Mouse (Mus musculus) testis, adult 2 months (tissue): ENCODE results near the gene Mdfic. TPM values are rescaled to one million over a fixed set of nuclear protein-coding genes. Genes with fewer than 3 reads are reported as not detected.
"Not testable (repeated sequence)": the region's sequence is repeated elsewhere in the genome, so short reads cannot be mapped to it uniquely, and the experiment has no call there.

Experiments used
- H3K27ac ChIP-seq: fragments of 200-500 bp; 2 replicates; pipeline ENCODE4 v1.5.1; 2012; ENCODE audit warnings: low read depth, low read length; ENCODE audit not compliant: control insufficient read depth, insufficient read depth
- H3K27me3 ChIP-seq: fragments of 200-500 bp; 2 replicates; pipeline ENCODE4 v1.6.1; 2012; ENCODE audit warnings: mild to moderate bottlenecking, low read length, moderate library complexity; ENCODE audit not compliant: control insufficient read depth, insufficient read depth
- H3K36me3 ChIP-seq: fragments of 200-500 bp; 2 replicates; pipeline ENCODE4 v1.6.1; 2012; ENCODE audit warnings: mild to moderate bottlenecking, low read length; ENCODE audit not compliant: control insufficient read depth, insufficient read depth
- H3K4me1 ChIP-seq: fragments of 200-500 bp; 2 replicates; pipeline ENCODE4 v1.6.1; 2012; ENCODE audit warnings: low read length; ENCODE audit not compliant: control insufficient read depth, insufficient read depth
- H3K4me3 ChIP-seq: fragments of 200-500 bp; 2 replicates; pipeline ENCODE4 v1.5.1; 2012; ENCODE audit warnings: low read depth, mild to moderate bottlenecking, low read length, moderate library complexity, mixed read lengths; ENCODE audit not compliant: control insufficient read depth
- CTCF ChIP-seq: fragments of 200-500 bp; IDR thresholded peaks from 2 replicates; pipeline ENCODE4 v1.5.1; 2012; ENCODE audit warnings: low read depth, mild to moderate bottlenecking, inconsistent platforms, low read length, moderate library complexity; ENCODE audit not compliant: control insufficient read depth, insufficient read depth, insufficient replicate concordance
- POLR2A ChIP-seq: fragments of 200-500 bp; IDR thresholded peaks from 2 replicates; pipeline ENCODE4 v1.6.1; 2012; ENCODE audit warnings: low read depth, mild to moderate bottlenecking, inconsistent platforms, low read length, moderate library complexity; ENCODE audit not compliant: control insufficient read depth
- polyA plus RNA-seq: library from polyadenylated mRNA; depleted of rRNA; stranded (reverse); fragments of >200 nt; gene quantifications from 2 replicates; pipeline ENCODE4 v1.2.3, GENCODE M21; 2012

Mdfic gene
- polyA plus RNA-seq, 1 experiment = 0.65 TPM

DNA sequence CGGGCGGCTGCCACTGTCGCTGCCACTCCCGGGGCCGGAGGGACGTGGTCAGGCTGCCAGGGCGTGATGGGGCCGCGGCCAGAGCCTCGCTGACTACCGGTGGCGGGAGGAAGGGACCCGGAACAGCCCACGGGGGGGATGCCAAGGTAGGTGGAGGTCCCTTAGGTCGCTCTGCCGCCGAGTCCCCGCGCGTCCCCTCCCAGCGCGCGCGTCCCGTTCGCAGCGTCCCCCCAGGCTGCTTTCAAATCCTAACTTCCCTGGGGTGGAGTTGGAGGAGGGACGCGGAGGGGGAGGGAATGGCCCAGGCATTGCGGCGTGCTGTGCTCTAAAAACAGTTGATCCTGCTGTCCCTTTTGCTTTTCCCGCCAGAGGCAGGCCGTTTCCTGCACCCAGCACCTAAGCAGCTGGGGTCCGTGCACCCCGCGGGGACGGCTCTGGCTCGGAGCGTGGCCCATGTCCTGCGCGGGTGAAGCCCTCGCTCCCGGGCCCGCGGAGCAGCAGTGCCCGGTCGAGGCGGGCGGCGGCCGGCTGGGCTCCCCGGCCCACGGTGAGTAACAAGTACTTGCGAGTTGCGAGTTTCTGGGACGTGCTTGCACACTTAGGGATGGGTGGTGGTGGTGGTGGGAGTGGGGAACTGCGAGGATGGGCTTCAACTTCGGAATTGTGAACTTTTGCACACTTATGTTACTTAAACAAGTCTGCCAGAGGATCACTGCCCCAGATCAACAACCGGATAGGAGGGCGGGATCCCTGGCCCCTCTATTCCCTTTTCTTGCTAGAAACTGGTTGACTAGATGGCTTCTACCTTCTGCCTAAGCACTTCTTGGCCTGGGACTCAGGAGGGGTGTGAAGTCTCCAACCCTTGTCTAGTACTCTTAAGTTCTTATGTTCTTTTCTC, 606 bp downstream of the Mdfic start:
- H3K4me3 ChIP-seq = peak overlapping the region; percentile 89
- H3K4me1 ChIP-seq = peaks cover 10% of the 10 kb centered on the region
- TF ChIP-seq CTCF = no peak
- TF ChIP-seq POLR2A = no peak

DNA sequence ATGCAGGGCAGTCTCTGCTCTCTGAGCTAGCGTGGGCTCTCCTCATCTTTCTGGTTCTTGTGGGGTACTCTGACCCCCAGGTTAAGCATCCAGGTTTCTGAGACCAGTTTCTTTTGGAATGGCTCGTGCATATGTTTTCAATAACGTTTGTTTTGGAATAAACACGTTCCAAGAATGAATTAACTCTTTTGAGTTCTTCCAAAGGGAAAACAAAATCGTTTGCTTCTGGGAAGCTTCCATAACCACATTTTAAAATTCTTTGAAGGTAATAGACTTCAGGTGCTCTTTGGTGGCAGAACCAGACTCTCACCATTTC, 1.2 kb downstream of the Mdfic start:
- H3K27ac ChIP-seq = no peak overlapping the region
- no peak for TF ChIP-seq POLR2A
- no peak for TF ChIP-seq CTCF
- no peaks in the 10 kb centered on the region for H3K36me3 ChIP-seq
- H3K27me3 ChIP-seq = no peaks in the 10 kb centered on the region
- no peak overlapping the region for H3K4me3 ChIP-seq
- peaks cover 10% of the 10 kb centered on the region for H3K4me1 ChIP-seq

More for the DNA sequence above, 606 bp downstream of the Mdfic start:
- H3K36me3 ChIP-seq = no peaks in the 10 kb centered on the region
- H3K27ac ChIP-seq = no peak overlapping the region; the same call in 1 of the 2 replicates
- no peaks in the 10 kb centered on the region for H3K27me3 ChIP-seq

DNA sequence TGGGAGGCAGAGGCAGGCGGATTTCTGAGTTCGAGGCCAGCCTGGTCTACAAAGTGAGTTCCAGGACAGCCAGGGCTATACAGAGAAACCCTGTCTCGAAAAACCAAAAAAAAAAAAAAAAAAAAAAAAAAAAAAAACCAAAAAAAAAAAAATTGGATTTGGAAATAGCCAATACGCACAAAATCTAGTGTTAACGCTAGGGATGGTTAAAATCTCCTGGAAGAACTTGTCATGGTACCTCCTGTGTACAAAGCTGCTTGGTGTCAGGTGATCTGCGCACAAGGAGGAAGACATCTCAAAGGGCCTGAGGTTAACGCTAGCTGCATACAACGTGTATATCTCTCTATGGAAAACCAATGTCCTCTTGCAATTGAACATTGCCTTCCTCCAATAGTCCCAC, 2.2 kb downstream of the Mdfic start:
- not testable (repeated sequence) for H3K4me1 ChIP-seq, H3K36me3 ChIP-seq, H3K27me3 ChIP-seq, H3K27ac ChIP-seq, H3K4me3 ChIP-seq

DNA sequence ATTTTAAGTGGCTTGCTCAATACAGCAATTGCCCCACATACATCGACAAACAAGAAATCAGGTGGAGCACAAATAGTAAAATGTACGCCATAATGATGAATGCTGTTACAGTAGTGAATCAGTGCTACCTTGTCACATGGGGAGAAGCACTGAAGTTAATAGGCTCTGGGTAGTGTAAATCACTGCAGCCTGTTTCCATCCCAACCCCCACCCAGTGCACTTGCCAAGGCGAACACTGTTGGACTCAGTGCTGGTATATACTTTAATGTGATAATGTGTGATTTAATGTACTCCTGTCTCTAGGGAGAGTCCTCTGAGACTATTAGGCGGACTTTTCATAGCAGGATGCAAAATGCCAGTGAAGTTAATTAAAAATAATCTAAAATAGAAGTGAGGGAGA, 3.8 kb downstream of the Mdfic start:
- Histone ChIP-seq H3K27ac (no peak overlapping the region), H3K4me3 (no peak overlapping the region), H3K4me1 (peaks cover 10% of the 10 kb centered on the region), H3K27me3 (no peaks in the 10 kb centered on the region), H3K36me3 (no peaks in the 10 kb centered on the region)
- TF ChIP-seq CTCF = no peak
- no peak for TF ChIP-seq POLR2A

DNA sequence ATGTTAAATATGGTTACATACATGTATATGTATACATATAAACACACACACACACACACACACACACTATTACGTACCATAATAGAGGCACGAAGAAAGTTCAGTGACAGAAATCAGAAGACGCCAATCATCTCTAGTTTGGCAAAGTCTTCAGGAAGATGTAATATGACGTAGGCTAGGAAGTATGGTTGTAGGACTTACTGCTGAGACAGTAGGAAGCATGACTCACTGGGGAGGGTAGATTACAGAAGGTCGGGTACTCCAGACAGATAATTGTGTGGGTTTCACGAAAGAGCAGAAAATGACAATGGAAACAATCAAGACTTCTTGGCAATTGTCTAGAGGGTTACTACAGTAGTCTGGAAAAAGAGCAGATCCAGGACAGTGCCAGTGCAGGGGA, 6.0 kb downstream of the Mdfic start:
- H3K4me3 ChIP-seq = no peak overlapping the region
- no peak for TF ChIP-seq CTCF
- no peak for TF ChIP-seq POLR2A
- H3K4me1 ChIP-seq = peaks cover under 1% of the 10 kb centered on the region; the same call in 1 of the 2 replicates
- H3K27me3 ChIP-seq = no peaks in the 10 kb centered on the region
- H3K27ac ChIP-seq = no peak overlapping the region
- no peaks in the 10 kb centered on the region for H3K36me3 ChIP-seq

DNA sequence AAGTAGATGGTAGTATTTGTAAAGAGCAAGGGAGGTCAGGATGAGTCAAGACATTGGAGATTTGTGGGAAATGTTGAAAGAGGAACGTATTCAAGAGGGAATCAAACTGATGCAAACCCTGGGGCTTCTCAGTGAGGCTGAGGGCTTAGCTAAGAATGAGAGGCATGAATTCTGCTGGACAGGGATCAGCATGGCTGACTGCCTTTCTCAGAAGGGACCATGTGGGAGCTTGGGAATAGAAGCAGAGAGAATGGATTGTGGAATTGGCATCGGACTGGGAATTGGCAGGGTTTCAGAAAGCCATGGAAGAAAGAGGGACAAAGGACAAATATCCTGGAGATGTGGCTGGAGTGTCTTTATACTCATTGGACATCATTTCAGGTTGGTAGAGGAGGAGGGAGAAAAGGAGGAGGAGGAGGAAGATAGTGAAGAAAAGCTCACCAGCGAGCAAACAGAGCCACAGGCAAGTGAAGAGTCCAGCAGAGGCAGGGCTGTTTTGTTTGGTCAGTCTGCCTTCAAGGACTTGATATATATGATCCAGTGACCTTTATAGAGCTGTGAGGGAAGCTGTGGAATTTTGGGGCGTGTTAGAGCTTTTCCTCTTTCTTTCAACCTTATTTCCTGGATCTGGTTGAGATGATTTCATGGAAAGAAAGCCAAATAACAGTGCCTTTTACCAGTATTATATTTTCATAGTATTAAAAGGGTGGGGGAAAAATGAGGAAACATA, 7.4 kb downstream of the Mdfic start:
- Histone ChIP-seq H3K27me3 (no peaks in the 10 kb centered on the region), H3K36me3 (no peaks in the 10 kb centered on the region), H3K4me3 (no peak overlapping the region), H3K4me1 (no peaks in the 10 kb centered on the region), H3K27ac (no peak overlapping the region)
- TF ChIP-seq CTCF (no peak), POLR2A (no peak)

DNA sequence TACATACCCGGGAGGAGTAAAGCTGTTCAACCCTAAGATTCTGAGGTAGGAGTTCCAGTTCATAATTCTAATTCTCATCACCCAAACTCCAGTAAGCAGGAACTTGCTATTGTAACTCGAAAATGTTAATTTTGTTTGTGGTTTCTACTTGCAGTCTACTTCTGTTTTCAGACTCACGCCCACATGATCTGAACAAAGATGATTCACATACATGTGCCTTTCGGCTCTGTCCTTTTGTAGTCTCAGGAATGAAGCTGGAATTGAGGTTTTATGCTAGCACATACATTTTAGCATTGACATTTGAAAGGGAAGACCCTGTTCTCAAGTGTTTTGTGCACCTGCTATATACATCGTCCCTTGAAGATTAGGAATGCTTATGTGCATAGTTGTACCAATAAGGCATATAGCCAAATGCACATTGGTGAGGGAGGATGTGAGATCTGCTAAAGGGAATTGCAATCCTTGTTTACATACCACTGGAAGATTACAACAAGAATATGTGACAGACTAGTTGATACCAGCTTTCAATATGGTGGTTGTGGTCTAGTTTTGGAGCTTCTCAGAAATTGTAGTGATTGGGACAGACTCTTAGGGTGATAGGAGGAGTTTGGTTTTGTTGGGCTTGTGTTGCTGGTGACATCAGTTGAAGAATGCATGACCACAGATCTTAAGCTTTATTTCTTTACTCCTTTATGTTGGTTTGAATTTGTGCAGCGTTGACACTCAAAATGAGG, 8.6 kb downstream of the Mdfic start:
- TF ChIP-seq CTCF (no peak), POLR2A (no peak)
- no peak overlapping the region for H3K27ac ChIP-seq
- H3K4me3 ChIP-seq = no peak overlapping the region
- no peaks in the 10 kb centered on the region for H3K27me3 ChIP-seq
- H3K4me1 ChIP-seq = no peaks in the 10 kb centered on the region
- H3K36me3 ChIP-seq = no peaks in the 10 kb centered on the region
